Mouse (Mus musculus) CH12.LX (cell line): ENCODE data around the gene Cnp. TPM values are rescaled to one million over a fixed set of nuclear protein-coding genes. Genes with fewer than 3 reads are reported as not detected.

ENCODE experiments used
- DNase-seq: peaks from one replicate; pipeline ENCODE4 v3.0.0-alpha.2; 2013; ENCODE audit errors: extremely low read depth
- H3K27ac ChIP-seq: 2 replicates; pipeline ENCODE4 v1.5.1; 2012; ENCODE audit warnings: low read depth, mild to moderate bottlenecking, control low read depth, moderate library complexity; ENCODE audit not compliant: insufficient read depth
- H3K27me3 ChIP-seq: replicated peaks from 2 replicates; pipeline ENCODE3; 2012; ENCODE audit warnings: inconsistent platforms
- H3K36me3 ChIP-seq, 2 experiments: replicated peaks in 1 of 2; 2 replicates each; pipeline versions ENCODE3 to v1.6.1; 2012; ENCODE audit warnings: inconsistent platforms in 1 of 2, low read length in 1 of 2, mild to moderate bottlenecking in 1 of 2, mixed read lengths in 1 of 2, moderate library complexity in 1 of 2; ENCODE audit not compliant: control insufficient read depth in 1 of 2, insufficient read depth in 1 of 2
- H3K4me1 ChIP-seq, 2 experiments: 2 replicates each; pipeline ENCODE4 v1.6.1; 2012; ENCODE audit warnings: inconsistent platforms in 1 of 2, moderate library complexity in 1 of 2; ENCODE audit not compliant: insufficient read depth in 2 of 2, control insufficient read depth in 1 of 2
- H3K4me2 ChIP-seq: 2 replicates; pipeline ENCODE4 v1.6.1; 2012; ENCODE audit warnings: low read depth, mild to moderate bottlenecking, control low read depth; ENCODE audit not compliant: poor library complexity, insufficient read depth, severe bottlenecking
- H3K4me3 ChIP-seq, 3 experiments: fragments of 150-350 bp in 1 of 3; sonication (generic) in 1 of 3; replicated peaks in 1 of 3; 2 replicates each; pipeline versions ENCODE3 to v1.5.1; 2011 to 2012; ENCODE audit warnings: low read depth in 2 of 3, low read length in 2 of 3, mild to moderate bottlenecking in 2 of 3, moderate library complexity in 2 of 3, control low read depth in 1 of 3, improper control_type of control experiment in 1 of 3, inconsistent platforms in 1 of 3, mixed read lengths in 1 of 3; ENCODE audit not compliant: poor library complexity in 1 of 3
- H3K79me2 ChIP-seq: replicated peaks from 2 replicates; pipeline ENCODE4 v1.6.1; 2012; ENCODE audit warnings: mild to moderate bottlenecking, moderate library complexity; ENCODE audit not compliant: control insufficient read depth, poor library complexity, insufficient read depth, severe bottlenecking; ENCODE audit errors: extremely low read depth
- H3K9ac ChIP-seq: 2 replicates; pipeline ENCODE4 v1.6.1; 2012; ENCODE audit warnings: low read depth, mild to moderate bottlenecking, control low read depth, moderate library complexity; ENCODE audit not compliant: insufficient read depth
- H3K9me3 ChIP-seq: replicated peaks from 2 replicates; pipeline ENCODE3; 2012; ENCODE audit warnings: low read length, inconsistent platforms, mixed read lengths
- CHD2 ChIP-seq: IDR thresholded peaks from 2 replicates; pipeline ENCODE4 v1.6.1; 2011; ENCODE audit warnings: low read length, improper control_type of control experiment
- E2F4 ChIP-seq: IDR thresholded peaks from 2 replicates; pipeline ENCODE4 v1.6.1; 2011; ENCODE audit warnings: low read depth, low read length, improper control_type of control experiment; ENCODE audit not compliant: insufficient replicate concordance
- GABPA ChIP-seq: IDR thresholded peaks from 2 replicates; pipeline ENCODE4 v1.6.1; 2012; ENCODE audit warnings: low read depth, low read length, improper control_type of control experiment, inconsistent platforms; ENCODE audit not compliant: insufficient replicate concordance
- MAFK ChIP-seq: IDR thresholded peaks from 2 replicates; pipeline ENCODE4 v1.6.1; 2011; ENCODE audit warnings: low read length, improper control_type of control experiment; ENCODE audit not compliant: insufficient replicate concordance
- MYC ChIP-seq: IDR thresholded peaks from 2 replicates; pipeline ENCODE4 v1.6.1; 2011; ENCODE audit warnings: low read depth, mild to moderate bottlenecking, improper control_type of control experiment, low read length
- NELFE ChIP-seq: IDR thresholded peaks from 2 replicates; pipeline ENCODE4 v1.6.1; 2011; ENCODE audit warnings: low read depth, low read length, improper control_type of control experiment
- NRF1 ChIP-seq: IDR thresholded peaks from 2 replicates; pipeline ENCODE4 v1.6.1; 2014; ENCODE audit warnings: low read depth, mild to moderate bottlenecking, inconsistent platforms, low read length, improper control_type of control experiment, moderate library complexity
- PAX5 ChIP-seq: IDR thresholded peaks from 2 replicates; pipeline ENCODE4 v1.6.1; 2012; ENCODE audit warnings: low read length, inconsistent platforms, mixed read lengths
- POLR2A ChIP-seq: IDR thresholded peaks from 2 replicates; pipeline ENCODE4 v1.6.1; 2011; ENCODE audit warnings: low read depth, mild to moderate bottlenecking, improper control_type of control experiment, low read length
- RCOR1 ChIP-seq: conservative IDR thresholded peaks from 2 replicates; pipeline ENCODE4 v1.6.1; 2012; ENCODE audit warnings: low read depth, mild to moderate bottlenecking, inconsistent platforms, low read length, improper control_type of control experiment
- SMC3 ChIP-seq: IDR thresholded peaks from 2 replicates; pipeline ENCODE4 v1.6.1; 2011; ENCODE audit warnings: low read depth, low read length, improper control_type of control experiment
- USF1 ChIP-seq: IDR thresholded peaks from 2 replicates; pipeline ENCODE4 v1.6.1; 2014; ENCODE audit warnings: low read depth, mild to moderate bottlenecking, inconsistent platforms, low read length, improper control_type of control experiment
- ZKSCAN1 ChIP-seq: IDR thresholded peaks from 2 replicates; pipeline ENCODE4 v1.6.1; 2012; ENCODE audit warnings: low read depth, inconsistent platforms, low read length, improper control_type of control experiment, borderline replicate concordance
- ZMIZ1 ChIP-seq: IDR thresholded peaks from 2 replicates; pipeline ENCODE4 v1.6.1; 2012; ENCODE audit warnings: low read depth, mild to moderate bottlenecking, inconsistent platforms, low read length, improper control_type of control experiment
- ZNF384 ChIP-seq: IDR thresholded peaks from 2 replicates; pipeline ENCODE4 v1.6.1; 2012; ENCODE audit warnings: low read depth, low read length, improper control_type of control experiment, inconsistent platforms
- dilution Hi-C: fragments of 300-500 bp; cut with MboI; formaldehyde crosslinking; loops from 2 replicates; pipeline ENCODE4 v1.14.3; 2020; ENCODE audit warnings: low sequenced_read_pairs; ENCODE audit not compliant: extremely low pct_unique_long_range_greater_than_20kb, extremely low pct_ligation_motif_present
- in situ Hi-C: fragments of 300-500 bp; cut with MboI; formaldehyde crosslinking; loops from 3 replicates; pipeline ENCODE4 v1.14.3; 2019; ENCODE audit warnings: low sequenced_read_pairs, low pct_ligation_motif_present, low pct_unique_long_range_greater_than_20kb, mixed read lengths
- polyA plus RNA-seq: library from polyadenylated mRNA; unstranded; fragments of >175 nt; gene quantifications from 2 replicates; pipeline ENCODE4 v1.2.1, GENCODE M21; 2012; ENCODE audit warnings: low read depth; ENCODE audit not compliant: insufficient read length
- total RNA-seq, 2 experiments: library from RNA; depleted of rRNA; stranded (reverse); fragments of 300-350 nt in 1 of 2; fragments of >200 nt in 1 of 2; gene quantifications; 2 replicates each; pipeline ENCODE4 v1.2.3; 2012 to 2014

The Cnp gene
- total and polyA plus RNA-seq, 3 experiments = 77.7 to 87.8 (median 80.2) TPM

GRCm38 (mm10) chr11:100555583-100555982 lies 19.1 kb upstream of the Cnp start (continued):
- TF ChIP-seq USF1 = no peak
- peak; percentile 95 for TF ChIP-seq MYC
- TF ChIP-seq NRF1 = no peak
- no peak for TF ChIP-seq CHD2
- no peak for TF ChIP-seq ZMIZ1
- no peak for TF ChIP-seq ZKSCAN1
- 0 out of 2 replicates have a peak, but pooled peaks have one; percentile 23 for TF ChIP-seq MAFK
- 0 out of 2 replicates have a peak, but pooled peaks have one; percentile 21 for TF ChIP-seq NELFE
- peak; percentile 35; the same call in 1 of the 2 replicates for TF ChIP-seq POLR2A

GRCm38 (mm10) chr11:100557563-100557962 lies 17.1 kb upstream of the Cnp start:
- H3K27me3 ChIP-seq = peaks cover 5% of the 10 kb centered on the region
- no peaks in the 10 kb centered on the region for H3K79me2 ChIP-seq
- H3K27ac ChIP-seq = no peak overlapping the region
- no peak overlapping the region for H3K4me3 ChIP-seq
- no peaks in the 10 kb centered on the region for H3K9me3 ChIP-seq
- H3K4me1 ChIP-seq = peaks cover 10 to 17% of the 10 kb centered on the region in 2 experiments
- no peak overlapping the region for H3K4me2 ChIP-seq
- dilution Hi-C loops = no loop called here
- H3K36me3 ChIP-seq = no peaks in the 10 kb centered on the region
- in situ Hi-C loops = loop anchor here (5.0 kb wide), 1 partner anchor 35 kb away; no protein-coding TSS in a partner anchor
- no peak overlapping the region for H3K9ac ChIP-seq
- TF ChIP-seq MYC = no peak
- no peak for TF ChIP-seq PAX5
- no peak for TF ChIP-seq MAFK
- TF ChIP-seq ZKSCAN1 = no peak
- no peak for TF ChIP-seq RCOR1
- no peak for TF ChIP-seq E2F4
- TF ChIP-seq ZNF384 = peak; percentile 17; the same call in 1 of the 2 replicates
- TF ChIP-seq SMC3 = no peak
- DNase-seq = no peak

- no peak for TF ChIP-seq PAX5
- TF ChIP-seq NELFE = no peak
- TF ChIP-seq GABPA = no peak
These were observed 15.2 kb upstream of the Cnp start for GRCm38 (mm10) chr11:100559476-100559875.

More at GRCm38 (mm10) chr11:100559476-100559875, 15.2 kb upstream of the Cnp start:
- Histone ChIP-seq H3K4me1 (peaks cover 5 to 12% of the 10 kb centered on the region in 2 experiments), H3K79me2 (no peaks in the 10 kb centered on the region), H3K4me2 (no peak overlapping the region), H3K36me3 (no peaks in the 10 kb centered on the region), H3K27me3 (peaks cover 5% of the 10 kb centered on the region), H3K9ac (no peak overlapping the region), H3K4me3 (no peak overlapping the region), H3K27ac (no peak overlapping the region), H3K9me3 (no peaks in the 10 kb centered on the region)
- no peak for DNase-seq
- in situ Hi-C loops (loop anchor here (5.0 kb wide), 1 partner anchor 37 kb away; no protein-coding TSS in a partner anchor), dilution Hi-C loops (no loop called here)
